Comparison of ENCODE assay signal across 8 mouse cellular contexts in the genomic region with DNA sequence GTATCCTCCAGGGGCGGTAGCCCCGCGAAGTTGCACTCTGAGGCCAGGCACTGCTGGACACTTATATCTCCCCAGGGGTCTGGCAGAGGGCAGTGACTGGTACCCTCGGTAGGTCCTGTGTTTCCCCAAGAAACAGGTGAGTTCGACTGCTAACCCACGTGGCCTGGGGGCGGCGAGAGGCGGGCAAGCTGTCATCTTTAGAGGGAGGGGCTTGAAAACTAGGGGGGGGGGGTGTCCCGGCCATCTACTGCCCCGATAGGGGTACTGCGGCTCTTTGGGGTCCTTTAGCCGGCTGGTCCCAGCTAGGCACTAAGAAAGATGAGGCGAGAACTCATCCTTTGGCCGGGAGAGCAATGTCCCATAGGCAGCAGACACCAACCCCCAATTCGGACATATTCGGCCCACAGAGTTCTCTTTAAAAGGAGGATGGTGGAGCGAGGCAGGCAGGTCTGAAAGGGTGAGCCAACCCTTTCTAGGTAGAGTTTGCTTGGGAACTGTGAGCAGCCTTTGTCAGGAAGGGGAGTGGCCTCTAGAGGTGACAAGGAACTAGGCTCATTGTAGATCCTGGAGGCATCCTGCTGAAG. TPM values are rescaled to one million over a fixed set of nuclear protein-coding genes. Genes with fewer than 3 reads are reported as not detected.
A peak's percentile ranks its signal among the peaks of the same experiment; 100 is the strongest.
DNase-seq lines count a peak whose midpoint lies in the region; ATAC-seq and TF ChIP-seq lines count a peak whose summit lies in the region.

No protein-coding gene starts in this region.

- peaks cover 6% of the 10 kb centered on the region; the same call in 1 of the 2 replicates for H3K27me3 ChIP-seq in heart, embryonic 12.5 days (replicated peaks)
- H3K27me3 ChIP-seq in CH12.LX (replicated peaks) (peaks cover 18% of the 10 kb centered on the region), myocyte (ENCODE audit: control insufficient read depth, insufficient read depth, insufficient read length) (peaks cover 10% of the 10 kb centered on the region)
- H3K27me3 ChIP-seq in heart, embryonic 16.5 days (ENCODE audit: control insufficient read depth, insufficient read depth, low read length): no peaks in the 10 kb centered on the region

- TF ChIP-seq CTCF in CH12.LX (conservative IDR thresholded peaks at IDR 0.05 in 1 of 2, IDR thresholded peaks at IDR 0.05 in 1 of 2; ENCODE audit: low read depth in 2 of 2, low read length in 2 of 2): no peak

- H3K4me1 ChIP-seq in heart, embryonic 12.5 days (replicated peaks): peaks cover 18% of the 10 kb centered on the region
- peaks cover 0 to 19% of the 10 kb centered on the region in 2 experiments; a peak in 2 of 4 replicates for H3K4me1 ChIP-seq in CH12.LX (ENCODE audit: control insufficient read depth in 1 of 2, insufficient read depth in 2 of 2)
- H3K4me1 ChIP-seq in brown adipose tissue, adult 24 weeks (ENCODE audit: control insufficient read depth, insufficient read depth, insufficient read length, low read length): no peaks in the 10 kb centered on the region
- peaks cover 4% of the 10 kb centered on the region; the same call in 1 of the 2 replicates for H3K4me1 ChIP-seq in heart, embryonic 16.5 days (ENCODE audit: control insufficient read depth, insufficient read depth, low read length)

- ATAC-seq in heart, embryonic 12.5 days (ENCODE audit: insufficient number of reproducible peaks, low FRiP score): peak; percentile 69
- peak; percentile 58 for ATAC-seq in heart, embryonic 16.5 days (replicated peaks; ENCODE audit: extremely low read depth, insufficient read depth, low FRiP score)

- peak overlapping the region; percentile 60; the same call in 1 of the 2 replicates for H3K27ac ChIP-seq in heart, embryonic 12.5 days (ENCODE audit: poor library complexity, severe bottlenecking)
- no peak overlapping the region for H3K27ac ChIP-seq in CH12.LX (ENCODE audit: insufficient read depth, low read depth)
- peak overlapping the region; percentile 73 for H3K27ac ChIP-seq in brown adipose tissue, adult 24 weeks (replicated peaks; ENCODE audit: low read depth, low read length)
- peak overlapping the region; percentile 70 for H3K27ac ChIP-seq in heart, embryonic 16.5 days (ENCODE audit: low read length)

- H3K9ac ChIP-seq in heart, embryonic 12.5 days: peak overlapping the region; percentile 85
- peak overlapping the region; percentile 74 for H3K9ac ChIP-seq in CH12.LX (ENCODE audit: insufficient read depth, low read depth)
- H3K9ac ChIP-seq in heart, embryonic 16.5 days (ENCODE audit: low read length): peak overlapping the region; percentile 88

- H3K79me2 ChIP-seq in CH12.LX (replicated peaks; ENCODE audit: control insufficient read depth, extremely low read depth, insufficient read depth, poor library complexity, severe bottlenecking) (0 out of 2 replicates have a peak, but pooled peaks cover 2% of the 10 kb centered on the region), myocyte (ENCODE audit: control insufficient read depth, insufficient read depth) (no peaks in the 10 kb centered on the region)

- DNase-seq in heart, postnatal 25 days (ENCODE audit: low spot score): no peak
- peak; percentile 63 for DNase-seq in CH12.LX (ENCODE audit: extremely low read depth)
- peak; percentile 23 to 58 for DNase-seq in kidney, postnatal 25 days
- DNase-seq in gastrocnemius, adult 8-10 months (ENCODE audit: low spot score in 2 of 2): no peak

- no peaks in the 10 kb centered on the region for H3K36me3 ChIP-seq in heart, embryonic 12.5 days
- H3K36me3 ChIP-seq in CH12.LX (replicated peaks in 1 of 2; ENCODE audit: control insufficient read depth in 1 of 2, insufficient read depth in 1 of 2, low read length in 1 of 2): peaks cover 0 to 16% of the 10 kb centered on the region in 2 experiments
- H3K36me3 ChIP-seq in heart, embryonic 16.5 days (ENCODE audit: control insufficient read depth, insufficient read depth): no peaks in the 10 kb centered on the region
- H3K36me3 ChIP-seq in myocyte (ENCODE audit: control insufficient read depth, insufficient read depth): no peaks in the 10 kb centered on the region

- no peaks in the 10 kb centered on the region for H3K9me3 ChIP-seq in heart, embryonic 12.5 days (replicated peaks)
- no peaks in the 10 kb centered on the region for H3K9me3 ChIP-seq in CH12.LX (replicated peaks; ENCODE audit: low read length)
- H3K9me3 ChIP-seq in heart, embryonic 16.5 days (replicated peaks; ENCODE audit: control insufficient read depth, low read length): no peaks in the 10 kb centered on the region

- intact Hi-C loops in heart, postnatal 25 days (cut with DNase I): no loop called here

- no peak for TF ChIP-seq RAD21 in CH12.LX (IDR thresholded peaks at IDR 0.05; ENCODE audit: low read depth, low read length)

- in situ Hi-C loops in CH12.LX (cut with MboI; ENCODE audit: low pct_ligation_motif_present, low pct_unique_long_range_greater_than_20kb, low sequenced_read_pairs): no loop called here

- dilution Hi-C loops in CH12.LX (cut with MboI; ENCODE audit: extremely low pct_ligation_motif_present, extremely low pct_unique_long_range_greater_than_20kb, low sequenced_read_pairs): no loop called here

- no peak; the same call in 1 of the 2 replicates for TF ChIP-seq POLR2A in CH12.LX (IDR thresholded peaks at IDR 0.05; ENCODE audit: low read depth, low read length)
- no peak for TF ChIP-seq POLR2A in myocyte (IDR thresholded peaks at IDR 0.05; ENCODE audit: insufficient read length, low read depth)

- peak overlapping the region; percentile 86 for H3K4me3 ChIP-seq in heart, embryonic 12.5 days
- H3K4me3 ChIP-seq in CH12.LX (replicated peaks in 1 of 3; ENCODE audit: low read depth in 2 of 3, low read length in 2 of 3, poor library complexity in 1 of 3): peak overlapping the region; percentile 86 to 91 (median 88)
- H3K4me3 ChIP-seq in brown adipose tissue, adult 24 weeks (ENCODE audit: insufficient read depth, low read depth, low read length): peak overlapping the region; percentile 94
- H3K4me3 ChIP-seq in heart, embryonic 16.5 days (ENCODE audit: low read length): peak overlapping the region; percentile 93
- peak overlapping the region; percentile 85 for H3K4me3 ChIP-seq in myocyte

- 2% methylated on average over 18 of the region's 18 CpGs for WGBS in heart, embryonic 12.5 days
- WGBS in heart, embryonic 16.5 days: under 1% methylated on average over 18 of the region's 18 CpGs

- H3K4me2 ChIP-seq in heart, embryonic 12.5 days: peak overlapping the region; percentile 90
- peak overlapping the region; percentile 85 for H3K4me2 ChIP-seq in CH12.LX (ENCODE audit: insufficient read depth, low read depth, poor library complexity, severe bottlenecking)
- peak overlapping the region; percentile 95 for H3K4me2 ChIP-seq in heart, embryonic 16.5 days (ENCODE audit: low read depth, low read length)
- peak overlapping the region; percentile 91 for H3K4me2 ChIP-seq in myocyte (ENCODE audit: low read depth)

- TF ChIP-seq EP300 in CH12.LX (IDR thresholded peaks at IDR 0.05; ENCODE audit: low read length): no peak

- H3ac ChIP-seq in myocyte (ENCODE audit: control insufficient read depth, insufficient read length): peak overlapping the region; percentile 77

RNA-seq across cellular contexts. Expression of a gene that starts 0.4 kb away (rescaled TPM):
- polyA plus RNA-seq in heart, embryonic 12.5 days (2016; fragmentation: Nextera tagmentation; extraction: Ambion mirVana): 9.3 and 9.9 TPM in 2 replicates
- total RNA-seq in heart, postnatal 25 days (2021): 10 to 100 TPM; 10.8 to 11.2 TPM
- total RNA-seq in CH12.LX (2012; rRNA removed): 13.6 and 14.1 TPM in 2 replicates
- 14.5 and 19.5 TPM in 2 replicates for total RNA-seq in CH12.LX (2014; rRNA removed)
- 11.7 and 15.3 TPM in 2 replicates for polyA plus RNA-seq in CH12.LX (2012; ENCODE audit: insufficient read length, low read depth)
- polyA plus RNA-seq in brown adipose tissue, adult 24 weeks (2012; ENCODE audit: insufficient read depth, insufficient read length, missing spikeins): 12.6 and 14.3 TPM in 2 replicates
- 11.0 and 13.1 TPM in 2 replicates for polyA plus RNA-seq in heart, embryonic 16.5 days (2015; fragmentation: Nextera tagmentation; extraction: Ambion mirVana)
- 8.4 TPM for polyA plus RNA-seq in myocyte (2012; fragmentation: generic; extraction: Trizol)
- total RNA-seq in gastrocnemius, adult 8-10 months (2022): 10 to 100 TPM; 10.8 to 14.7 (median 11.9) TPM

RNA-seq across cellular contexts. Expression of a gene that starts 15.3 kb away (rescaled TPM):
- polyA plus RNA-seq in heart, embryonic 12.5 days (2016; fragmentation: Nextera tagmentation; extraction: Ambion mirVana): 56.4 and 61.8 TPM in 2 replicates
- 10 to 100 TPM; 29.9 to 30.3 TPM for total RNA-seq in heart, postnatal 25 days (2021)
- total RNA-seq in CH12.LX (2012; rRNA removed): 39.1 and 42.3 TPM in 2 replicates
- total RNA-seq in CH12.LX (2014; rRNA removed): 43.3 and 48.9 TPM in 2 replicates
- 48.8 and 56.6 TPM in 2 replicates for polyA plus RNA-seq in CH12.LX (2012; ENCODE audit: insufficient read length, low read depth)
- polyA plus RNA-seq in brown adipose tissue, adult 24 weeks (2012; ENCODE audit: insufficient read depth, insufficient read length, missing spikeins): 17.6 and 20.0 TPM in 2 replicates
- polyA plus RNA-seq in heart, embryonic 16.5 days (2015; fragmentation: Nextera tagmentation; extraction: Ambion mirVana): 48.3 and 48.8 TPM in 2 replicates
- 10.2 TPM for polyA plus RNA-seq in myocyte (2012; fragmentation: generic; extraction: Trizol)
- total RNA-seq in gastrocnemius, adult 8-10 months (2022): 10 to 100 TPM; 17.3 to 20.0 (median 18.0) TPM

RNA-seq across cellular contexts. Expression of a gene that starts 18.3 kb away (rescaled TPM):
- 4.5 and 5.2 TPM in 2 replicates for polyA plus RNA-seq in heart, embryonic 12.5 days (2016; fragmentation: Nextera tagmentation; extraction: Ambion mirVana)
- 1 to 10 TPM; 2.4 to 3.4 TPM for total RNA-seq in heart, postnatal 25 days (2021)
- total RNA-seq in CH12.LX (2012; rRNA removed): not detected in 2 replicates
- not detected in 2 replicates for total RNA-seq in CH12.LX (2014; rRNA removed)
- not detected in 2 replicates for polyA plus RNA-seq in CH12.LX (2012; ENCODE audit: insufficient read length, low read depth)
- 0.36 and 1.4 TPM in 2 replicates for polyA plus RNA-seq in brown adipose tissue, adult 24 weeks (2012; ENCODE audit: insufficient read depth, insufficient read length, missing spikeins)
- 2.4 and 2.8 TPM in 2 replicates for polyA plus RNA-seq in heart, embryonic 16.5 days (2015; fragmentation: Nextera tagmentation; extraction: Ambion mirVana)
- polyA plus RNA-seq in myocyte (2012; fragmentation: generic; extraction: Trizol): 0.04 TPM
- 1 to 10 TPM in 1 of 4 experiments, under 1 TPM in 3; 0.43 to 1.4 (median 0.82) TPM for total RNA-seq in gastrocnemius, adult 8-10 months (2022)

RNA-seq across cellular contexts. Expression of a gene that starts 39.9 kb away (rescaled TPM):
- not detected in 2 replicates for polyA plus RNA-seq in heart, embryonic 12.5 days (2016; fragmentation: Nextera tagmentation; extraction: Ambion mirVana)
- total RNA-seq in heart, postnatal 25 days (2021): not detected
- not detected in 2 replicates for total RNA-seq in CH12.LX (2012; rRNA removed)
- total RNA-seq in CH12.LX (2014; rRNA removed): not detected in 2 replicates
- not detected in 2 replicates for polyA plus RNA-seq in CH12.LX (2012; ENCODE audit: insufficient read length, low read depth)
- not detected in 2 replicates for polyA plus RNA-seq in brown adipose tissue, adult 24 weeks (2012; ENCODE audit: insufficient read depth, insufficient read length, missing spikeins)
- not detected in 2 replicates for polyA plus RNA-seq in heart, embryonic 16.5 days (2015; fragmentation: Nextera tagmentation; extraction: Ambion mirVana)
- polyA plus RNA-seq in myocyte (2012; fragmentation: generic; extraction: Trizol): not detected
- total RNA-seq in gastrocnemius, adult 8-10 months (2022): not detected

RNA-seq across cellular contexts. Expression of a gene that starts 47.1 kb away (rescaled TPM):
- 0.39 and 0.56 TPM in 2 replicates for polyA plus RNA-seq in heart, embryonic 12.5 days (2016; fragmentation: Nextera tagmentation; extraction: Ambion mirVana)
- total RNA-seq in heart, postnatal 25 days (2021): not detected
- not detected in 2 replicates for total RNA-seq in CH12.LX (2012; rRNA removed)
- not detected in 2 replicates for total RNA-seq in CH12.LX (2014; rRNA removed)
- polyA plus RNA-seq in CH12.LX (2012; ENCODE audit: insufficient read length, low read depth): not detected in 2 replicates
- polyA plus RNA-seq in brown adipose tissue, adult 24 weeks (2012; ENCODE audit: insufficient read depth, insufficient read length, missing spikeins): not detected in 2 replicates
- polyA plus RNA-seq in heart, embryonic 16.5 days (2015; fragmentation: Nextera tagmentation; extraction: Ambion mirVana): 0.77 and 2.3 TPM in 2 replicates
- 0.06 TPM for polyA plus RNA-seq in myocyte (2012; fragmentation: generic; extraction: Trizol)
- total RNA-seq in gastrocnemius, adult 8-10 months (2022): under 1 TPM; 0.20 to 0.46 (median 0.35) TPM

Comparison
In these comparisons a context has a peak if more than half of its experiments do, and no peak if none do; other contexts are left out.
1. DNase-seq: peak in CH12.LX (single experiment) and kidney, postnatal 25 days (2 of 2); none in heart, postnatal 25 days (single experiment) and gastrocnemius, adult 8-10 months (0 of 2).
2. Peak in every context shown above with its lines, with median percentiles within 50 percentile points of each other: H3K4me2 ChIP-seq, H3K4me3 ChIP-seq and H3K9ac ChIP-seq.